Mouse (Mus musculus) heart, embryonic 11.5 days (tissue): ENCODE results near the gene Kcnj12. TPM values are rescaled to one million over a fixed set of nuclear protein-coding genes. Genes with fewer than 3 reads are reported as not detected.

ENCODE experiments used
- ATAC-seq: fragments of 200-750 bp; cut with Nextera tagmentation; replicated peaks from 2 replicates; pipeline ENCODE4 v1.8.0; 2017; ENCODE audit warnings: moderate library complexity; ENCODE audit not compliant: insufficient number of reproducible peaks, low FRiP score, low TSS enrichment
- H3K27ac ChIP-seq: fragments of 300-500 bp; sonication (generic); 2 replicates; pipeline ENCODE4 v1.5.1; 2014; ENCODE audit warnings: mild to moderate bottlenecking, low read depth, low read length
- H3K27me3 ChIP-seq: fragments of 300-500 bp; sonication (generic); 2 replicates; pipeline ENCODE4 v1.6.1; 2014; ENCODE audit warnings: mild to moderate bottlenecking, low read length, mixed read lengths; ENCODE audit not compliant: control insufficient read depth, insufficient read depth
- H3K36me3 ChIP-seq: fragments of 300-500 bp; sonication (generic); 2 replicates; pipeline ENCODE4 v1.6.1; 2014; ENCODE audit warnings: mild to moderate bottlenecking, low read length, moderate library complexity, mixed read lengths; ENCODE audit not compliant: control insufficient read depth, insufficient read depth
- H3K4me1 ChIP-seq: fragments of 300-500 bp; sonication (generic); 2 replicates; pipeline ENCODE4 v1.6.1; 2014; ENCODE audit warnings: low read length; ENCODE audit not compliant: control insufficient read depth, insufficient read depth
- H3K4me2 ChIP-seq: fragments of 300-500 bp; sonication (generic); 2 replicates; pipeline ENCODE4 v1.6.1; 2014; ENCODE audit warnings: mild to moderate bottlenecking, moderate library complexity
- H3K4me3 ChIP-seq: fragments of 300-500 bp; sonication (generic); 2 replicates; pipeline ENCODE4 v1.5.1; 2014; ENCODE audit warnings: low read depth, low read length
- H3K9ac ChIP-seq: fragments of 300-500 bp; sonication (generic); 2 replicates; pipeline ENCODE4 v1.6.1; 2014; ENCODE audit warnings: mild to moderate bottlenecking, low read depth, low read length, moderate library complexity
- H3K9me3 ChIP-seq: fragments of 300-500 bp; sonication (generic); replicated peaks from 2 replicates; pipeline ENCODE4 v1.6.1; 2016; ENCODE audit warnings: low read length; ENCODE audit not compliant: control insufficient read depth
- WGBS: fragments of 180-500 bp; shearing (Covaris S2); extraction: QIAGEN DNeasy Blood & Tissue Kit; methylation state at CpG from one replicate; pipeline ENCODE4 v1.1.7; 2014; ENCODE audit not compliant: insufficient replicate concordance; 5-methylcytosine and 5-hydroxymethylcytosine counted together
- polyA plus RNA-seq: library from polyadenylated mRNA; unstranded; fragments of >200 nt; fragmentation: Nextera tagmentation; extraction: Ambion mirVana; gene quantifications from 2 replicates; pipeline ENCODE4 v1.2.1, GENCODE M21; 2014

The Kcnj12 gene
- polyA plus RNA-seq, 1 experiment from 2014 or later, result 2.0 TPM

DNA sequence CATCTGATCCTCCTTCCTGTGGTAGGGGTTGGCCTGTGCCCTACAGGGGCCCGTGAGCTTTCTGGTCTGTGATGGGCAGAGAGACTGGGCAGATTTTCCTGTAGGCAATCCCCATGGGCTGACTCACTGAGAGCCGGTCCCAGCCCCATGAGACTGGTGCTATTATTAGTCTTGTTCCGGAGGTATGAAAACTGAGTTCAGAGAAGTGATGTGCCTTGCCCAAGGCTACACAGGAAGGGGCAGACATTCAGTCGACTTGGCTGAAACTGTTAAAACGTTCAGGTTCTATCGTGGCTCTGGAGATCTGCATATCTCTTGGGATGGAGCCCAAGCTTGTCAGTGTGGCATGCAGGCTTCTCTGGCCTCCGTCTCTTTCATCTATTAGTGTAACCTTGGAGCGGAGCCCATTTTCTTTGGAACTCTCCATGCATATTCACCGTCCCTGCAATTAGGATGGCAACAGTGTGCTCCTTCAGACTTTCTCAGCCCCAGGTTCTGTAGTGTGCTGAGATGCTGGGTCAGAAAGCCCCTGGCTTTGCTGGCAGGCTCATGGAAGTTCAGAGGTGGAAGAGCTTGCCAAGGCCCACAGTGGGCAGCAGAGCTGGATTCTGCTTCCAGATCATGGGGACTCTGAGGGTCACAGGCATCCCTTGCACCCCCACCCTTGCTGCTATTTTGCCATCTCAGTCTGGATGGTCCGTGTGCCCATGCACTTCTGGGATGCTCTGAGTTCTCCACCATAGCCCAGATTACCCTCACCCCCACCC, 37.5 kb downstream of the Kcnj12 start:
- H3K4me2 ChIP-seq, result no peak overlapping the region

DNA sequence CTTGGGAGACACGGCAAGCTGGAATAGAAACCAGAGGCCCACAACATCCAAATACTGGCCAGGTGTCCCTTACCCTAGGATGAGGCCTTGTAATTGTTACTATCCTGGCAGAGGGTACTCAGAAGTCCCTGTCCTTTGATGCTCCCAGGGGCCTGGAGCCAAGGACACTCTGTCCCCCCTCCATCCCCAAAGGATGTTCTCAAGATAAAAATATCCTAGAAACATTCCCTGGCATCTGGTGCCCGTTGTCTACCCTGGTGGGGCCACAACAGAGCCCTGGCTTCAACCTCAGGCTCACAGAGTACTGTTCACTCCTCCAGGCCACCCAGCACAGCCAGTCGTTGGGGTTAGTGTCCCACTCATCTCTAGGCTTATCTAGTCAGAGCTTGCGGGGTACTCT, 38.3 kb downstream of the Kcnj12 start:
- no peaks in the 10 kb centered on the region for H3K27me3 ChIP-seq
- WGBS, result 68% methylated on average over 4 of the region's 4 CpGs
- H3K27ac ChIP-seq, result no peak overlapping the region
- H3K4me1 ChIP-seq, result peaks cover 12% of the 10 kb centered on the region; the same call in 1 of the 2 replicates
- H3K9ac ChIP-seq, result no peak overlapping the region
- H3K9me3 ChIP-seq, result no peaks in the 10 kb centered on the region
- H3K4me2 ChIP-seq, result no peak overlapping the region
- no peak overlapping the region for H3K4me3 ChIP-seq
- ATAC-seq, result no peak
- no peaks in the 10 kb centered on the region for H3K36me3 ChIP-seq

More for the DNA sequence above, 37.5 kb downstream of the Kcnj12 start:
- Histone ChIP-seq H3K36me3 (no peaks in the 10 kb centered on the region), H3K27me3 (no peaks in the 10 kb centered on the region), H3K4me3 (no peak overlapping the region), H3K27ac (no peak overlapping the region), H3K9me3 (no peaks in the 10 kb centered on the region), H3K4me1 (peaks cover 12% of the 10 kb centered on the region; the same call in 1 of the 2 replicates), H3K9ac (no peak overlapping the region)
- ATAC-seq, result no peak
- 45% methylated on average over 10 of the region's 10 CpGs for WGBS

DNA sequence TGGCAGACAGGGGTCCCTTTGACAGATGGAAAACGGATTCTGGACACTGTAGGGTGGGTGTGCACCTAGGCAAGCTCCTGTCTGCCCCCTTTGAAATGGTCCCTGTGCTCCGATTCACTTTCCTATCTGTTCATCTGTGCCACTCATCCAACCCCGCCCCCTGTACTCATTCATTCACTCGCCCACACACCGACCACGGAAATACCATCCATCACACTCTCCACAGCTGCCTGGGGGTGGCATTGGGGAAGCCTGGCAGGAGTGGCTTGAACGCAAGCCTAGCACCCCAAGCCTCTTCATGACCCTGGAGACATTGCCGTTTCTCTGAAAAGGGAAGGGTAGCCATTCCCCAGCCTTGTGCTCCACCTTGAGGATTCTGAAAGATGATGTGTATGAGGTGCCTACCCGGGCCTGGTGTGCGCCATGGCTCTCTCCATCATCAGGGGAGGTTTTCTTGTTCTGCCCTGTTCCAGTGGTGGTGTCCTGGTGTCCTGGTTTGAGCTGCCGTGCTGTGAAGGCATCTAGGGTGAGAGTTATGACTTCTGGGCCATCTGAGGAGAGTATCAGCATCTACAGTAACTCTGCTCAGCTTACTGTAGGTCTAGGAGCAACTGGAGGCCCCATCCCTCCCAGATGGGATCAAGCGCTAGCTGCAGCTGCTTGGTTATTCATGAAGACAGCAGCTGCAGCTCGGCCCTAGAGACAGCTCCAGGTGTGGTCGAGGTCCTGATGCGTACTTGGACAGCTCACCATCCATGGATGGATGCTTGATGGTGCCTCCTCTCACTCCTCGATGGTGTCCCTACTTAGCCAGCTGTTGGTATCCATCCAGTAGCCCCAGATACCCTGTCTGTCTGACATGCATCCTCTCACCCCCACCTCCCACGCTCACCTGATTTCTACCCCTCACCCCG, 40.4 kb downstream of the Kcnj12 start:
- no peaks in the 10 kb centered on the region for H3K36me3 ChIP-seq
- H3K27me3 ChIP-seq, result no peaks in the 10 kb centered on the region
- H3K4me1 ChIP-seq, result peaks cover 12% of the 10 kb centered on the region; the same call in 1 of the 2 replicates
- no peak for ATAC-seq
- no peak overlapping the region for H3K4me3 ChIP-seq
- 77% methylated on average over 18 of the region's 18 CpGs for WGBS
- H3K4me2 ChIP-seq, result no peak overlapping the region
- H3K9ac ChIP-seq, result no peak overlapping the region
- H3K27ac ChIP-seq, result no peak overlapping the region
- H3K9me3 ChIP-seq, result no peaks in the 10 kb centered on the region

DNA sequence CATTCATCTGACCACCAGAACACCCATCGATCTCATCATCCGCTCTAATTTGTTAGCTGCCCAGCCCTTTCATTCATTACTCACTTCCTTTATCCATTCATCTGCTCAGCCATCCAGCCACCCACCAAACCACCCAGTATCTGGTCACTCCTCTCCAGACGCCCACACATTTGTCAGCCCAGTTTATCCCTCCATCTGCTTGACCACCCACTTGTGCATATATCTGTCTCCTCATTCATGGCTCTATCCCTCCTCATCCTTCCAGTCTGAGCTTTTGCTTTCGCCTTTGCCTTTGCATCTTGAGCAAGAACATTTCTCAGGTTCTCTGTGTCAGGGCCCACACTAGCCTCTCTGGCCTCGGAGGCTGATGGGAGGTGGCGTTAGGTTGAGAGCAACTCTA, 41.1 kb downstream of the Kcnj12 start:
- no peak for ATAC-seq
- no peaks in the 10 kb centered on the region for H3K9me3 ChIP-seq
- no peak overlapping the region for H3K9ac ChIP-seq
- peaks cover 13% of the 10 kb centered on the region for H3K4me1 ChIP-seq
- H3K36me3 ChIP-seq, result no peaks in the 10 kb centered on the region
- no peak overlapping the region for H3K4me2 ChIP-seq
- WGBS, result 83% methylated on average over 6 of the region's 6 CpGs
- H3K27me3 ChIP-seq, result no peaks in the 10 kb centered on the region
- H3K27ac ChIP-seq, result no peak overlapping the region
- no peak overlapping the region for H3K4me3 ChIP-seq

DNA sequence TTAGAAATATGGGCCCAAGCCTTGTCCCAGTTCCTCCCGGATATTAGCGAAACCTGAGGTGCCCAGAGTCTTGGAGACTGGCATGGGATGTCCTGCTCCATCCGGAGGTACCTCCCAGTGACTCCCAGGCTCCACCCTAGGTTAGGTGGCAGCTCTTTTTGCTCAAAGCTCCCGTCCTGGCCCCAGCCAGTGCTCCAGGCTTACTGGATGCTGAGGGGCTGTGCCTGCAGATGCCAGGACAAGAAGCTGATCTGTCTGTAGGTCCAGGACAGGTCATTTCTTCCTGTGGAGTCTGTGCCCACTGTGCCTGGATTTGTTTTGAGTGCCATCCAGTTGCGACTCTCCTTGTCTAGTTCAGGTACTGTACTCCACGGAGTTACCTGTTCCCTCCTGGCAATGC, 43.3 kb downstream of the Kcnj12 start:
- 73% methylated on average over 6 of the region's 6 CpGs for whole genome bisulfite sequencing
- Histone ChIP-seq H3K9ac (no peak overlapping the region), H3K4me1 (peaks cover 8% of the 10 kb centered on the region), H3K36me3 (no peaks in the 10 kb centered on the region), H3K27ac (no peak overlapping the region), H3K9me3 (no peaks in the 10 kb centered on the region), H3K4me3 (no peak overlapping the region), H3K4me2 (no peak overlapping the region), H3K27me3 (no peaks in the 10 kb centered on the region)
- no peak for ATAC-seq

DNA sequence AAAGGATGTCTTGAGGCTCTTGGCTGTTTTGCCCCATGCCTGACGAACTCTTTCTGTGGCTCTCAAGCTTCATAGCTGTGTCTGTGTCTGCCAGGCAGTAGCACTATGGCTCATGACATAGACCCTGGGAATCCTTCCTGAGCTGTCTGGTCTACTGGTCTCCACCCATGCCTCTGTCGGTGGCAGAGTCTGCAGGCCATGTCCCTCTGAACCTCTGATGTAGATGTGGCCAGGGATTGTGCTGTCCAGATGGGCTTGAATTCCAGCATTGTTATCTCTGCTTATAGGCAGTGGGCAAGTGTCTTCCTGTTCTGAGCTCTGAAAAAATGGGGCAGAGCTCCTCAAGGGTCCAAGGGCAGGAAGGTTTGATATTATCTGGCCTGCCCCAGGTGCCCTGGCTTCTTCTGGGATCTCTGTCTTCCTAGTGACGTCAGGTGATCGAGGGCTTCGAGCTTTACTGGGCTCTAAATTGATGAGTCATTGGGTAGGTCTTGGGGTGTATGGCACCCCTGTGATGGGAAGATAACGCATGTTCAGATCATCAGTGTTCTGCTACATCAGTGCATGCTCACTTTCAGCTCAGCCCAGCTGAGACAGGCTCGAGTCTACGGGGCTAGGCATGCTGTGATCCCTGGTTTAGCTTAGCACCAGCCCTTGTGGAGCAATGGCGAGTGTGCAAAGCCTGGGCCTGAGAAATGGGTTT, 44.9 kb downstream of the Kcnj12 start:
- WGBS, result 78% methylated on average over 9 of the region's 9 CpGs
- no peaks in the 10 kb centered on the region for H3K27me3 ChIP-seq

DNA sequence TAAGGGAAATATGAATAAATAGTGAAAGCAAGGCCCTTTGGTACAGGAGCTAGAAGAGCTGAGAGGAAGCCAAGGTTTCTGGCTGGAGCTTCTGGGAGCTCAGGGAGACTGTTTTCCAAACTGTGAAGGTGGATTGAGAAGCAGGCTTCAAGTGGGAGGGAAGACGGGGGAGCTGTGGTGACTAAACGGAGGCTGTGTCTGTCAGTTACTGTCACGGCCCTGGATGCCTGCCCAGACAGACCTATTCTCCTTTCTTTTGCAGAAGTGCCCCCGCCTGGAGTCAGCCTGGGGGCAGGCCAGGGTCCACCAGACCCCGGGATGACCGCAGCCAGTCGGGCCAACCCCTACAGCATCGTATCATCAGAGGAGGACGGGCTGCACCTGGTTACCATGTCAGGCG, 46.5 kb downstream of the Kcnj12 start:
- H3K9me3 ChIP-seq, result no peaks in the 10 kb centered on the region
- ATAC-seq, result no peak

More for the DNA sequence above, 44.9 kb downstream of the Kcnj12 start:
- Histone ChIP-seq H3K4me3 (no peak overlapping the region), H3K27ac (no peak overlapping the region), H3K9me3 (no peaks in the 10 kb centered on the region), H3K4me2 (no peak overlapping the region), H3K36me3 (no peaks in the 10 kb centered on the region), H3K9ac (no peak overlapping the region), H3K4me1 (peaks cover 11% of the 10 kb centered on the region)
- no peak for ATAC-seq

DNA sequence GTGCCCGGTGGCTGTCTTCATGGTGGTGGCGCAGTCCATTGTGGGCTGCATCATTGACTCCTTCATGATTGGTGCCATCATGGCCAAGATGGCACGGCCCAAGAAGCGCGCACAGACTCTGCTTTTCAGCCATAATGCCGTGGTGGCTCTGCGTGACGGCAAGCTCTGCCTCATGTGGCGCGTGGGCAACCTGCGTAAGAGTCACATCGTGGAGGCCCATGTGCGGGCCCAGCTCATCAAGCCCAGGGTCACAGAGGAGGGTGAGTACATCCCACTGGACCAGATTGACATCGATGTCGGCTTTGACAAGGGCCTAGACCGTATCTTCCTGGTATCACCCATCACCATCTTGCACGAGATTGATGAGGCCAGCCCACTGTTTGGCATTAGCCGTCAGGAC, 47.3 kb downstream of the Kcnj12 start:
- no peak for ATAC-seq
- Histone ChIP-seq H3K36me3 (no peaks in the 10 kb centered on the region), H3K4me3 (no peak overlapping the region), H3K27me3 (no peaks in the 10 kb centered on the region), H3K9ac (no peak overlapping the region), H3K27ac (no peak overlapping the region), H3K4me2 (no peak overlapping the region), H3K9me3 (no peaks in the 10 kb centered on the region), H3K4me1 (peaks cover 15% of the 10 kb centered on the region)
- WGBS, result 93% methylated on average over 18 of the region's 18 CpGs

More for the DNA sequence above, 46.5 kb downstream of the Kcnj12 start:
- Histone ChIP-seq H3K4me3 (no peak overlapping the region), H3K27ac (no peak overlapping the region; the same call in 1 of the 2 replicates), H3K4me2 (no peak overlapping the region), H3K4me1 (peaks cover 15% of the 10 kb centered on the region), H3K9ac (0 out of 2 replicates have a peak overlapping the region, but pooled peaks have one; percentile 22), H3K27me3 (no peaks in the 10 kb centered on the region), H3K36me3 (no peaks in the 10 kb centered on the region)
- WGBS, result 76% methylated on average over 10 of the region's 10 CpGs
